Mouse (Mus musculus) R1 (cell line): ENCODE results near the gene Gal3st4.

Source experiments
- DNase-seq: peaks from one replicate; pipeline ENCODE4 v3.0.0-alpha.2; 2018; ENCODE audit warnings: low read depth, low spot score

Gal3st4 gene

DNA sequence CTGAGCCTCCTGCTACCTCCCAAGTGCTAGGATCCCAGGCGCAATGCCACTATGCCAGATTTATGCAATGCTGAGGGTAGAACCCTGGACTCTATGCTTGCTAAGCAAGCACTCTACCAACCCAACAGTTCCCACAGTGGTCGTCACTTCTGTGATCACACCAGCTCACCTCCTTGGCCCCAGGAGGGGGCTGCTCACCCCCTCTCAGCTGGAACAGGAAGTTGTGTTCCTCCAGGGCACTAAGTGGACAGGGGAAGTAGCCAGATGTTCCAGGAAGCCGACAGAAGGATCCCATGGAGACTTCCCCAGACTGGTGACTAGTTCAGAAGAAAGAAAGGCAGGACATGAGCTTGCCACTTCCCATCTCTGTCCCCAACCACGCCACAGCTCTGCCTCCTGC is 10.6 kb downstream of the Gal3st4 start:
- no peak for DNase-seq

DNA sequence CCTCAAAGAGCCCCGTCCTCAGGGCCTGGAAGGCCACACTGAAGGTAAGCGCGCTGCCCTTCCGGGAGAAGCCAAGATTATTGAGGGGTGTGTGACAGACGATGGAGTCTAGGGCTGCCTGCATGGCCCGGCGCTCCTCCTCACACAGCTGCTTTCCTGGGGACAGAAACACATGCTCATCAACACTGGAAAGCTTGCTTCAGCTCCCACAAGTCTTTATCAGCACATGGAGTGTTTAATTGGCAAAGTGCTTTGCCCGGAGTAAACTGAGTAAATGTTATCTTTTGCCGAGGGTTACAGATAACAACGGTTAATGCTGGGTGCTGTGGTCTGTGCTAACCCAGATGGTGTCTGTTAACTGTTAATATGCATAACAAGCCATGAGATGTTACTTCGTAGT is 11.8 kb downstream of the Gal3st4 start:
- no peak for DNase-seq

DNA sequence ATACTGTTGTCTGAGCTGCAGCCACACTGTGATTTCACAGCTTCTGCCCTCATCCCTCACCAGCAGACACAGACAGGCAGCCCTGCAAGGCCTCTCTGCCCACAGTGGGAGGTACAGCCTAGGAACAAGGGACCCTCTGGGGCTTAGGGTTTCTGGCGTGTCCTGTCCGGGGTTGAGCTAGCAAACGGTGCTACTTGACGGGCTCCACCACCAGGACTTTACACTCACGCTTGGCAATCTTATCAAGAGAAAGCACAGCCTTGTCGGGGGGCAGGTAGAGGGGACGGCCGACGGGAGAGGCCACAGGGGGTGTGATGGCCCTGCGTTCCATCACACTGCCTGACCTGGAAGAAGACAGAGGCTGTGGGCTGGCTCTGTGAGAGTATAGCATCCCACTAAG is 12.6 kb downstream of the Gal3st4 start:
- no peak for DNase-seq

DNA sequence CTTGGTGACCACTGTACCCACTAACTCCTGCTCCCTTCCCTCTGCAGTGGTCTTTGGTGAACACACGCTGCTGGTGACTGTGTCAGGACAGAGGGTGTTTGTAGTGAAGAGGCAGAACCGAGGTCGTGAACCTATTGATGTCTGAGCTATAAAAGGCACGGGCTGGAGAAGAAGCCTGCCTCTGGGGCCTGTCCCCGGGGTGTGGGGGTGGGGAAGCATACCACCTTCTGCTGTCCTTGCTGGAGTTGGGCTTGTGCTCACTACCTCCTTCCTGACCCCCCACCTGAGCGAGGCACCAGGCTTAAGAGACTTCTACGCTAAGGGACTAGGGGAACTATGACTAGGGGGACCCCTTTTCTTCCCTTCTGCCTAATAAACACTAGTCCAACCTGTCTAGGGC is 13.6 kb downstream of the Gal3st4 start:
- no peak for DNase-seq

DNA sequence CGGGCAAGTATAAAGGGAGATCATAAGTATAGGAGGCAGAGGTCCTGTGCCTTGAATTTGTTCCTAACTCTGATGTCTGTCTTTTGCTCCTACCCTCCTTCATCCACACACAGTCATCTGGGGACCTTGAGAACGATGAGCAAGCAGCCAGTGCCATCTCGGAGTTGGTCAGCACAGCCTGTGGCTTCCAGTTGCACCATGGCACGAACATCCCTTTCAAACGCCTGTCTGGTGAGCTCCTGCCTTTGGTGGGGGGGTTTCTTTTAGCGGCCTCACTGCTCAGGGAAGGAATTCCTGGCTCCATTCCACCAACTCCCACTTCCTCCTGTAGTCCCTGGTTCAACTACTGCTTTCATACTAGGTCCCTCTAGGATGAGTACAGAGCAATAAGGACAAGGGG is 14.1 kb downstream of the Gal3st4 start:
- DNase-seq = no peak

DNA sequence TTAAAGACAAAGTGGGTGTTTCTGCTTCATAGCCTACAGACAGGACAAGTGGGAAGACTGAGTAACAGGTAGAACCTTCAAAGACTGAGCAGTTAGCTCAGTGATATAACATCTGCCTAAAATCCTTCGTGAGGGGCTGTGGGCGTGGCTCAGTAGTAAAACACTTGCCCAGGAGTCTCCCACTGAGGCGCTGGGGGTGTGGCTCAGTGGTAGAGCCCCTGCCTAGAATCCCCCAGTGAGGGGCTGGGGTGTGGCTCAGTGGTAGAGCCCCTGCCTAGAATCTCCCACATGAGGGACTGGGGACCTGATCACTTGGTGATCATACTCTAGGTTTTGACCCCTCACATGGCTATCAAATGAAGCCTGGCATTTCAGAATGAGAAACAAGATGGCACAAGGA is 14.6 kb downstream of the Gal3st4 start:
- peak; percentile 20 for DNase-seq

DNA sequence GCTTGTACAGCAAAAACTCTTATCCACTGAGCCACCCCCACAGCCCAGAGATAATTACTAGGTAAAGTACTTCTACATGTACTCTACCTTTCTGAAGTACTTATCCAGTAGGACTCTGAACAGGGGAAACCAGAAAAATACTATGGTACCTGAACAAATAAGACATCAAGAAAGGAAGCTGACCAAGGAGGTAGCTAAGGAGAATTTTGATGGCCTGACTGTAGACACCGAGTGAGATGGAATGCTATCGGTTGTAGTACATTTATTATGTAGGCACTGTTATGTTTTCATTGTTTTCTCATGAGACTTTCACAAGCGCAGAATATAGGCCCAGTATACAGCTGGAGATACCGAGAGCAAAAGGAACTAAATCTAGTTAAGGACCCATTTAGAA is 15.1 kb downstream of the Gal3st4 start:
- DNase-seq = no peak

DNA sequence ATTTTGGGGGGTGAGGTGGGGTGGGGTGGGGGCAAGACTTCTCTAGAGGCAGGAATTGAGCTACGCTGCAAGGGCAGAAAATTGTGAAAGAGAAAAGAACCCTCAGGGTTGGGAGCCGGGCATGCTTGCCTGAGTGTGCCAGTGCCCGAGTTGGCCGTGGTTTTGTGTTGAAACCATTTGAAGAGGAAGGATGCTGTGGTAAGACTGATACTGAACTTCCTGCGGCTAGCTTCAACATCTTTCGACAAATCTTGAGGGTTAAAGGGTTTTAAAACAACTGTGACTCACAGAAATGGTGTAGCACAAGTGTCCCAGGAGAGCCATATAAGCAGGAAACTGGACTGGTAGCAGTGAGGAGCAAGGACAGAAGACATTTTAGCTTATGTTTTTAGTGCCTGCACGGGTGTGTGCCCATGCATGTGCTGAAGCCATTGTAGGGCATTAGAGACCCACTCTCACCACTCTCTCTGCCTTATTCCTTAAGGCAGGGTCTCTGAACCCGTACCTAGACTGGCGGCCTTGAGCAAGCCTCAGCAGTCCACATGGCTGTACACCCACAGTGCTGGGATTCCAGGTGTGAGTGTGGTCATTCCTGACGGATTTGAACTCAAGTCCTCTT is 15.6 kb downstream of the Gal3st4 start:
- no peak for DNase-seq

DNA sequence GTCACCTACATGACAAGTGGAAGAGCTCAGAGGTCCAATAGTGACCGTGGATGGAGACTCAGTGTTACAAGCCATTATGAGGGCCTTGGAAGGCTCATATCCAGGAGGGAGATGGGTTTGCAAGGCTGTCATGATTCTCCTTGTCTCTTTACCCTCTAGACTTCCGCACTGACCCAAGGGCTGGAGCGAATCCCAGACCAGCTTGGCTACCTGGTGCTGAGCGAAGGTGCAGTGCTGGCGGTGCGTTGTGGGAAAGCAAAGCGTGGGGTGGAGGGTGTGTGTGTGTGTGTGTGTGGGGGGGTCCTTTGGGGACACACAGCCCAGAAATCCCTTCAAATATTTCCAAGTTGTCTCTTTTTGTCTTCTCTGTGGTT is 16.6 kb downstream of the Gal3st4 start:
- DNase-seq = no peak

DNA sequence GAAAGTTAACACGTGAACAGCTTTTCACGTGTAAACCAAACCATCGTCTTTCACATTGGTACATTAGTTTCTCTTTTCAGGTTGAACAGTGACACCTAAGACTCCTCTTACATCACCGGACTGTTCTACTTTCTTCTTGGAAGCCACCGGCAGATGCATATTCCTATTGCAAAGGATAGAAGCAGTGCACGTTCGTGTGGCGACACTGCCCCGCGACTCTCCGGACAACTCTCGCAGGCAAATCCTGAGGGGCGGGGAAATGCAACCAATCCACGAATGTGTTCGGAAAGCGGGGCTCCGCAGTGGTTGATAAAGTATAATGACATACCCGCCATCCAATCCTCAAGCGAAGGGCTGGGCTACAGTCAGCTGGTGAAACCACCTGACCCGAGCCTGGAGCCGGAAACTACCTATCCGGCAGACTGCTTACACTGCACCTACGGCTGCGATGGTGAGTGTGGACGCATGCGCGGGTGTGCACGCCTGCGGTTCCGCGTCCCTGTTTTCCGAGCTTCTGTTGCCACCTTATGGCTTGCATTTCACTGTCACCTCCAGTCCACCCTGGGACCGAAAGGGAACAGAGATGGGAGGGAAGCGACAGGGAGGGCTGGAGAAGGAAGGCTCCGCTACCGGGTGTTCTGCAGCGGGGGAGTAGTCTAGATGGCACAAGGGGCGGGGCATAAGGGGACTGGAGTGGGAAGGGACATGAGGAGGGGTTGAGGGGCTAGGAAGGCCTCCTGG is 17.1 kb downstream of the Gal3st4 start, which contains the start of gene Lamtor4:
Gene Lamtor4, plus strand, starts transcription at position 130 of the 741 bp plus-strand sequence.
- DNase-seq = peak; percentile 99

GRCm38 (mm10) chr5:138253061-138253460 is 19.6 kb downstream of the Gal3st4 start:
- DNase-seq = peak; percentile 61

DNA sequence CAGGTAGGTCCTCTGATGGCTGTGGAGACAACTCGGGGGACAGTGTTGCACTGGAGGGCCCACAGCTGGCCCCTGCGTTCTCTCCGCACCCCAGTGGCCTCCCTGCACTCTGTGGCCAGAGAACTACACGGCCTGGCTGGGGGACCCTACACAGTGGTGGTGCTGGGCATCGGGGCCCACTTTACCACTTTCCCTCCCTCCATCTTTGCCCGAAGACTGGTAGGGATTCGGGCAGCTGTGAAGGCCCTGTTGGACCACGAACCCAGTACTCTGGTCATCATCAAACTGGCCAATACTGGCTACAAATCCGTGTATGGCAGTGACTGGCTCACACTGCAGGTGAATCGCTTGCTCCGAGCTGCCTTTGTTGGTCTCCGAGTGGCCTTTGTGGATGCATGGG is 21.5 kb downstream of the Gal3st4 start:
- no peak for DNase-seq

DNA sequence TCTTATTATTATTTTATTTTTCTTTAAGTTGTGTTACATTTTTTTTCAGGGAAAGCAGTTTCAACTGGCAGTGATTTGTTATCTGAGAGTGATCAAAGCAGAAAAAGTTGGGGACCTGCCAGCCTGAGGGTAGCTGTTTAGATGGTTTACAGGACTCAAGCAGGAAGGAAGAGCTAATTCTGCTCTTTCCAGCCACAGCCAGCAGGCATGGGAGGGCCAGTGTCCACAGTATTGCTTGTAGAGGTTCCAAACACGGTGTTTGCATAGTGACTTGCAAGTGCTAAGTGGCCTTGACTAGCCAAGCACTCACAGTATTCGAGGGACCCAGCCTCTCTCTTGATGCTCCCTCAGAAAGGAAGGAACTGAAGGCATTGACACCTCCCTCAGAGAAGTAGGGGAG is 31.1 kb downstream of the Gal3st4 start:
- DNase-seq = no peak

DNA sequence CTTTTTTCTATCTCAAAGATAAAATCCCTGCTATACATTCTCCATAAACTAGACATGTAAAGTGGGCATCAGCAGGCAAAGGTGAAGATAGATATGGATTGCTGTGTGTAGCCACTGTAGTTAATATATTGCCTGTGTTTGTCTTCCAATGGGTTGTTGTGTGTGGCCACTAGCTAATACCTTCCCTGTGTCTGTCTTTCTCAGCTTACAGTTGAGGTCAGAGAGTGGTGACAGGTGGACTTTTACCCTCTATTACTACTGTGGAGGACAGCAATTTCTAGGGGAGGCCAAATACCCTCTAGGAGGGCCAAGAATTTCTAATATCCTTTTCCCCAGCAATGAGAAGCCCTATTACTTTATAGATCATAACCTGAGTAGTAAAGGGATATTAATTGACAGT is 38.4 kb downstream of the Gal3st4 start:
- no peak for DNase-seq

DNA sequence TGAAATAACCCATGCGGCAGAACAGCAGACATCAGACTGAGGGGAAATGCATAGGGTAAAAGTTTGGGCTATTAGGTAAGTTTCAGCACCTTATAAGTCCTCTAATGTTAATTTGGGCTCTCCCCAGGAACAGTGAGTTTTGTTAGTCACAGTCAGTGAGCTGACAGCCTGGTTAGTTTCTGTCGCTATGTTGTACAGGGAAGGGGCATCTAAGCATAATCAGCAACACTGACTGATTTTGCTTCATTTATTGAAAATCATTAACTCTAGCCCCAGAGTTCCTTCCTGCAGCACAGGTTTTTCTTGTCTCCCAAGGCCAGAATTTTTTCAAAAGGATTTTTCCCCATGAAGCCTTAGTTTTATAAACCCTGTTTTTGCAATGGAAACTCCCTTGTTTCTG is 38.9 kb downstream of the Gal3st4 start:
- no peak for DNase-seq

DNA sequence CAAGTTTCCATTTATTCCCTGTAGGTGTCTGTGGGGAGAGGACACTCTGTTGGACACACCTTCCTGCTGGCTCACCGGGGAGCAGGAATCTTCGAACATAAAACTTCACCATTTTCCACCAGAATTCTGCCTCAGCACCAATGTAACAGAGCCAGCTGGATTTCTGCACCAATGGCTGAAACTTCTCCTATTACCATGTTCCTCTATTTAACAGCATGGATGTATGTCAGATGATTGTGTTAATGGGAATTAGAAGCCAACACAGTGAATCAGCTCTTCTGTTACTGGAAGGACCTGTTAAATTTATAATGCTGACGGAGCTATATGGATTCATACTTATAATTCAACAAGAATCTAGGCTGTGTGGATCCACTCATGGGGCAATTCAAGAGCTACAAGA is 43.1 kb downstream of the Gal3st4 start:
- DNase-seq = no peak

DNA sequence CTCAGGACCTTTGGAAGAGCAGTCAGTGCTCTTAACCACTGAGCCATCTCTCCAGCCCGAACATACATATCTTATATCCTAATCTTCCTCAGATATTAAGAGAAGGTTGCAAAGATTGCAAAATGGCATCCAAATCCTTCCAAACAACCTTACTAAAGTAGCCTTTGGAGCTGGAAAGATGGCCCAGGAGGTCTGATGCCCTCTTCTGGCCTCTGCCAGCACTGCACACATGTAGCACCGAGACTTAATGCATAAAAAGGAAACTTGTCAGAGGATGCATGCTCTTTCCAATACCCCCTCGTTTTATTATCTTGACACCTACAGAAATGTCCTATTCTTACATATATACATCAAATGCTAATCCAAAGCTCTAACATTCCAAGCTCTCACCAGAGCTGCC is 44.6 kb downstream of the Gal3st4 start:
- DNase-seq = peak; percentile 75

GRCm38 (mm10) chr5:138227367-138227766 is 45.3 kb downstream of the Gal3st4 start:
- no peak for DNase-seq

DNA sequence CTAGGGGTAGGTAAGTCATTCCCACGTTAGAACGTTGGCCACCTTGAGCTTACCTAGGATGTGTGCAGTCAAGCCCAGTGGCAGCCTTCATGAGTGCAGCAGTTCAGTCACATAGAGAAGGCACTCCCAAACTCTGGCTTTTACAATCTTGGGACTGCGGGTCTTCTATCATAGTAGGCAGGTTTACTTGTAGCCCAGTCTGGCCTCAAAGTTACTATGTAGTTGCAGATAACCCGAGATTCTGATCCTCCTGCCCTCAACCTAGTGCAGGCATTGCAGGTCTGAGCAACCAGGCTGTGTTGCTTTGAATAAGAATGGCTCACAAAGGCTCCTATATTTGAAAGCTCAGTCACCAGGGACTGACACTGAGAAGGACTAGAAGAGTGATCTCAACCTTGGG is 46.1 kb downstream of the Gal3st4 start:
- DNase-seq = no peak

DNA sequence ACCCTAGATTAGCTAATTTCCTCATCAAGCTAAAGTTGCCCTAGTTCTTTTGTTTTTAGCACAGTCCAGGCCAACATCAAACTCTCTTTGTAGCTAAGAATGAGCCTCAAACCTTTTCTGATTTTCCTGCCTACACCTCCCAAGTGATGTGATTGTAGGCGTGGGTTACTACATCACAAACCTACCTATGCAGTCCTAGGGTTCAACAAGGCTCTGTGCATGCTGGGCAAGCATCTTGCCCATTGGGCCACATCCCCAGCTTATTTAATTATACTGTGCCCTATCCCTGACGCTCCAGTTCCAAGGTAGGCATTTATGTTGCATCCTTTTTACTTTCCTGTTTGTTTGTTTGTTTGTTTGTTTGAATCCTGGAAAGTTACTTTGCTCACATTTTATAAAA is 46.9 kb downstream of the Gal3st4 start, which contains the start of gene Nxpe5:
Gene Nxpe5, plus strand, starts transcription at position 199 of the 400 bp plus-strand sequence.
- no peak for DNase-seq

- no peak for DNase-seq
Measured at GRCm38 (mm10) chr5:138223287-138223686, 49.4 kb downstream of the Gal3st4 start.

- DNase-seq = peak; percentile 76
Measured at GRCm38 (mm10) chr5:138222111-138222510, 50.5 kb downstream of the Gal3st4 start.

GRCm38 (mm10) chr5:138219864-138220263 is 52.8 kb downstream of the Gal3st4 start:
- no peak for DNase-seq
